Mouse (Mus musculus): ENCODE measurements around the gene Ankmy1.

Gene Ankmy1

GRCm38 (mm10) chr1:92832011-92833010, 70.4 kb downstream of the Ankmy1 start:
- in situ Hi-C loops (cut with MboI): no loop called here

GRCm38 (mm10) chr1:92831188-92832001, 71.3 kb downstream of the Ankmy1 start, which contains the start of gene Gpc1:
Gpc1 (plus strand) TSS chr1:92831645.
- in situ Hi-C loops (cut with MboI): no loop called here

- in situ Hi-C loops (cut with MboI): no loop called here
These were observed 72.0 kb downstream of the Ankmy1 start for GRCm38 (mm10) chr1:92830626-92831187.

- in situ Hi-C loops (cut with MboI): no loop called here
These were observed 86.9 kb downstream of the Ankmy1 start for GRCm38 (mm10) chr1:92815756-92816294.

- in situ Hi-C loops (cut with MboI): no loop called here
These were observed 87.6 kb downstream of the Ankmy1 start for GRCm38 (mm10) chr1:92815100-92815499.

- in situ Hi-C loops (cut with MboI): no loop called here
These were observed 88.4 kb downstream of the Ankmy1 start for GRCm38 (mm10) chr1:92814319-92814718.
